Mouse (Mus musculus): ENCODE data around the gene Hoxa6. TPM values are rescaled to one million over a fixed set of nuclear protein-coding genes. Genes with fewer than 3 reads are reported as not detected.

Hoxa6 gene
- polyA plus RNA-seq, 1 experiment from 2014 or later: 20.3 TPM

GRCm38 (mm10) chr6:52223939-52224760 lies 15.6 kb upstream of the Hoxa6 start:
- Histone ChIP-seq H3K36me3 (no peaks in the 10 kb centered on the region), H3K27ac (replicated peaks) (peak overlapping the region; percentile 100), H3K4me3 (peak overlapping the region; percentile 96), H3K4me2 (peak overlapping the region; percentile 97), H3K27me3 (no peaks in the 10 kb centered on the region), H3K9ac (peak overlapping the region; percentile 100), H3K9me3 (no peaks in the 10 kb centered on the region), H3K4me1 (replicated peaks) (peaks cover 51% of the 10 kb centered on the region)
- WGBS: 1% methylated on average over 24 of the region's 24 CpGs
- ATAC-seq (ENCODE audit: low read depth): no peak

- H3K4me1 ChIP-seq (replicated peaks): peaks cover 57% of the 10 kb centered on the region
- no peak for ATAC-seq (ENCODE audit: low read depth)
- H3K27me3 ChIP-seq: no peaks in the 10 kb centered on the region
- peak overlapping the region; percentile 97 for H3K4me2 ChIP-seq
- H3K9me3 ChIP-seq: no peaks in the 10 kb centered on the region
- peak overlapping the region; percentile 100 for H3K27ac ChIP-seq (replicated peaks)
- peak overlapping the region; percentile 96 for H3K4me3 ChIP-seq
- peak overlapping the region; percentile 100 for H3K9ac ChIP-seq
- H3K36me3 ChIP-seq: no peaks in the 10 kb centered on the region
- WGBS: 7% methylated on average over 13 of the region's 13 CpGs
Observed at GRCm38 (mm10) chr6:52222729-52223128, 14.2 kb upstream of the Hoxa6 start.

GRCm38 (mm10) chr6:52221993-52222685 lies 13.6 kb upstream of the Hoxa6 start:
- ATAC-seq (ENCODE audit: low read depth): peak; percentile 6
- 1% methylated on average over 21 of the region's 21 CpGs for WGBS
- peak overlapping the region; percentile 97 for H3K4me2 ChIP-seq
- no peaks in the 10 kb centered on the region for H3K9me3 ChIP-seq
- peak overlapping the region; percentile 96 for H3K4me3 ChIP-seq
- no peaks in the 10 kb centered on the region for H3K27me3 ChIP-seq
- H3K9ac ChIP-seq: peak overlapping the region; percentile 100
- H3K4me1 ChIP-seq (replicated peaks): peaks cover 54% of the 10 kb centered on the region
- no peaks in the 10 kb centered on the region for H3K36me3 ChIP-seq
- H3K27ac ChIP-seq (replicated peaks): peak overlapping the region; percentile 100

GRCm38 (mm10) chr6:52221337-52221992 lies 12.9 kb upstream of the Hoxa6 start, which contains the start of gene Hoxa7:
TSS of gene Hoxa7 (minus strand) at chr6:52221854.
- WGBS: under 1% methylated on average over 46 of the region's 46 CpGs
- Histone ChIP-seq H3K4me1 (replicated peaks) (peaks cover 47% of the 10 kb centered on the region), H3K9me3 (no peaks in the 10 kb centered on the region), H3K27ac (replicated peaks) (peak within 1 kb of the TSS; percentile 100), H3K36me3 (no peaks in the 10 kb centered on the region), H3K9ac (peak within 1 kb of the TSS; percentile 100), H3K4me3 (peak within 1 kb of the TSS; percentile 96), H3K27me3 (no peaks in the 10 kb centered on the region), H3K4me2 (peak within 1 kb of the TSS; percentile 97)
- peak; percentile 64 for ATAC-seq (ENCODE audit: low read depth)

- Histone ChIP-seq H3K27me3 (no peaks in the 10 kb centered on the region), H3K4me1 (replicated peaks) (peaks cover 51% of the 10 kb centered on the region), H3K27ac (replicated peaks) (peak overlapping the region; percentile 100), H3K4me3 (peak overlapping the region; percentile 96), H3K9ac (peak overlapping the region; percentile 100), H3K36me3 (no peaks in the 10 kb centered on the region), H3K4me2 (peak overlapping the region; percentile 97), H3K9me3 (no peaks in the 10 kb centered on the region)
- no peak for ATAC-seq (ENCODE audit: low read depth)
- 4% methylated on average over 12 of the region's 12 CpGs for WGBS
Observed at GRCm38 (mm10) chr6:52220865-52221310, 12.4 kb upstream of the Hoxa6 start.

- no peaks in the 10 kb centered on the region for H3K36me3 ChIP-seq
- H3K27ac ChIP-seq (replicated peaks): peak overlapping the region; percentile 100
- H3K9me3 ChIP-seq: no peaks in the 10 kb centered on the region
- peak overlapping the region; percentile 97 for H3K4me2 ChIP-seq
- WGBS: 4% methylated on average over 32 of the region's 32 CpGs
- peak overlapping the region; percentile 96 for H3K4me3 ChIP-seq
- ATAC-seq (ENCODE audit: low read depth): no peak
- peaks cover 57% of the 10 kb centered on the region for H3K4me1 ChIP-seq (replicated peaks)
- peak overlapping the region; percentile 100 for H3K9ac ChIP-seq
- H3K27me3 ChIP-seq: no peaks in the 10 kb centered on the region
Observed at GRCm38 (mm10) chr6:52220003-52220864, 11.7 kb upstream of the Hoxa6 start.

GRCm38 (mm10) chr6:52219234-52219942 lies 10.9 kb upstream of the Hoxa6 start:
- Histone ChIP-seq H3K27me3 (no peaks in the 10 kb centered on the region), H3K27ac (replicated peaks) (peak overlapping the region; percentile 100), H3K4me3 (peak overlapping the region; percentile 96), H3K9me3 (no peaks in the 10 kb centered on the region), H3K9ac (peak overlapping the region; percentile 100), H3K4me2 (peak overlapping the region; percentile 97), H3K4me1 (replicated peaks) (peaks cover 66% of the 10 kb centered on the region), H3K36me3 (no peaks in the 10 kb centered on the region)
- ATAC-seq (ENCODE audit: low read depth): no peak
- WGBS: 20% methylated on average over 9 of the region's 9 CpGs

- H3K4me3 ChIP-seq: peak overlapping the region; percentile 96
- 6% methylated on average over 14 of the region's 14 CpGs for whole genome bisulfite sequencing
- peak overlapping the region; percentile 100 for H3K9ac ChIP-seq
- H3K27ac ChIP-seq (replicated peaks): peak overlapping the region; percentile 100
- H3K4me1 ChIP-seq (replicated peaks): peaks cover 72% of the 10 kb centered on the region
- H3K27me3 ChIP-seq: no peaks in the 10 kb centered on the region
- peak overlapping the region; percentile 97 for H3K4me2 ChIP-seq
- ATAC-seq (ENCODE audit: low read depth): no peak
- no peaks in the 10 kb centered on the region for H3K36me3 ChIP-seq
- no peaks in the 10 kb centered on the region for H3K9me3 ChIP-seq
Observed at GRCm38 (mm10) chr6:52218643-52219215, 10.2 kb upstream of the Hoxa6 start.

GRCm38 (mm10) chr6:52217895-52218642 lies 9.5 kb upstream of the Hoxa6 start:
- Histone ChIP-seq H3K36me3 (no peaks in the 10 kb centered on the region), H3K27me3 (no peaks in the 10 kb centered on the region), H3K9me3 (no peaks in the 10 kb centered on the region), H3K4me2 (peak overlapping the region; percentile 97), H3K9ac (peak overlapping the region; percentile 100), H3K4me1 (replicated peaks) (peaks cover 74% of the 10 kb centered on the region), H3K27ac (replicated peaks) (peak overlapping the region; percentile 100), H3K4me3 (peak overlapping the region; percentile 96)
- WGBS: 2% methylated on average over 23 of the region's 23 CpGs
- no peak for ATAC-seq (ENCODE audit: low read depth)

GRCm38 (mm10) chr6:52217459-52217768 lies 8.9 kb upstream of the Hoxa6 start:
- Histone ChIP-seq H3K9me3 (no peaks in the 10 kb centered on the region), H3K27ac (replicated peaks) (peak overlapping the region; percentile 100), H3K9ac (peak overlapping the region; percentile 100), H3K4me2 (peak overlapping the region; percentile 97), H3K4me3 (peak overlapping the region; percentile 96), H3K4me1 (replicated peaks) (peaks cover 74% of the 10 kb centered on the region), H3K27me3 (no peaks in the 10 kb centered on the region), H3K36me3 (no peaks in the 10 kb centered on the region)
- under 1% methylated on average over 25 of the region's 25 CpGs for WGBS
- peak; percentile 83 for ATAC-seq (ENCODE audit: low read depth)

All from neural tube, embryonic 13.5 days (tissue).